ENCODE assay signal across 9 mouse cellular contexts in genomic region chr15:102510110-102510509, GRCm38 (mm10). TPM values are rescaled to one million over a fixed set of nuclear protein-coding genes. Genes with fewer than 3 reads are reported as not detected.
DNase-seq lines count a peak whose midpoint lies in the region; ATAC-seq lines count a peak whose summit lies in the region.
"Had no signal": no experiment of that assay in that cellular context is flagged by ENCODE, and none has a peak within 500 bp of the region (broad histone marks: within the 10 kb centered on the region; RNA-seq: fewer than 3 reads in every experiment).

No protein-coding gene starts in this region.

- peak overlapping the region; percentile 52 for H3K9ac ChIP-seq in lung, embryonic 16.5 days (ENCODE audit: low read length)
- peak overlapping the region; percentile 55 for H3K9ac ChIP-seq in hindbrain, embryonic 11.5 days (ENCODE audit: low read depth, low read length)

- H3K27me3 ChIP-seq in lung, embryonic 16.5 days (ENCODE audit: control insufficient read depth, insufficient read depth, low read depth, low read length) = no peaks in the 10 kb centered on the region
- H3K27me3 ChIP-seq in hindbrain, embryonic 11.5 days (ENCODE audit: control insufficient read depth, insufficient read depth, low read length) = no peaks in the 10 kb centered on the region

- WGBS in lung, embryonic 16.5 days = 6% methylated on average over 9 of the region's 9 CpGs
- 5% methylated on average over 9 of the region's 9 CpGs for WGBS in hindbrain, embryonic 11.5 days

- H3K9me3 ChIP-seq in lung, embryonic 16.5 days (ENCODE audit: control insufficient read depth, low read length) = no peaks in the 10 kb centered on the region
- H3K9me3 ChIP-seq in hindbrain, embryonic 11.5 days (ENCODE audit: control insufficient read depth, low read length) = no peaks in the 10 kb centered on the region

- intact Hi-C loops in gastrocnemius, postnatal 14 days (cut with DNase I; ENCODE audit: low total_unique reads) = no loop called here

- H3K4me1 ChIP-seq in lung, embryonic 16.5 days (replicated peaks; ENCODE audit: control insufficient read depth, insufficient read depth, low read length) = peaks cover 20% of the 10 kb centered on the region
- peaks cover 10% of the 10 kb centered on the region; the same call in 1 of the 2 replicates for H3K4me1 ChIP-seq in hindbrain, embryonic 11.5 days (replicated peaks; ENCODE audit: control insufficient read depth, insufficient read depth, low read length)

- peak overlapping the region; percentile 72 for H3K27ac ChIP-seq in lung, embryonic 16.5 days (ENCODE audit: low read length)
- peak overlapping the region; percentile 94 for H3K27ac ChIP-seq in hindbrain, embryonic 11.5 days (ENCODE audit: low read depth, low read length)

- peak; percentile 44 to 54 for DNase-seq in cerebellum, postnatal 10 days
- DNase-seq in cerebellum, postnatal 4 days (ENCODE audit: low spot score in 2 of 2) = no peak
- no peak for DNase-seq in lung, postnatal 10 days
- DNase-seq in hindbrain, embryonic 11.5 days (ENCODE audit: low spot score) = no peak
- no peak for DNase-seq in adrenal gland, postnatal 25 days
- no peak for DNase-seq in gastrocnemius, postnatal 14 days

- peak; percentile 66 for ATAC-seq in lung, embryonic 16.5 days (ENCODE audit: low read depth)
- ATAC-seq in hindbrain, embryonic 11.5 days (ENCODE audit: low FRiP score) = peak; percentile 54
- peak; percentile 4; the same call in 1 of the 2 replicates for ATAC-seq in megakaryocyte progenitor cell, adult 5-6 weeks (replicated peaks; ENCODE audit: poor library complexity)

- peak overlapping the region; percentile 94 for H3K4me2 ChIP-seq in lung, embryonic 16.5 days (ENCODE audit: low read depth, low read length)
- peak overlapping the region; percentile 66 for H3K4me2 ChIP-seq in hindbrain, embryonic 11.5 days (replicated peaks; ENCODE audit: low read depth, low read length)

- H3K4me3 ChIP-seq in lung, embryonic 16.5 days (ENCODE audit: low read length) = peak overlapping the region; percentile 65
- H3K4me3 ChIP-seq in hindbrain, embryonic 11.5 days (ENCODE audit: low read depth, low read length) = peak overlapping the region; percentile 51

- H3K36me3 ChIP-seq in lung, embryonic 16.5 days (ENCODE audit: control insufficient read depth, insufficient read depth, low read length) = no peaks in the 10 kb centered on the region
- H3K36me3 ChIP-seq in hindbrain, embryonic 11.5 days (ENCODE audit: control insufficient read depth, insufficient read depth, low read length) = no peaks in the 10 kb centered on the region

RNA-seq across cellular contexts. Expression of gene Gm10337, which starts 6.6 kb away (rescaled TPM):
- polyA plus RNA-seq in lung, embryonic 16.5 days (2015; fragmentation: Nextera tagmentation; extraction: Ambion mirVana) = not detected in 2 replicates
- polyA plus RNA-seq in hindbrain, embryonic 11.5 days (2014; fragmentation: Nextera tagmentation; extraction: Ambion mirVana) = 5.1 and 8.8 TPM in 2 replicates
- not detected in 2 replicates for total RNA-seq in megakaryocyte progenitor cell, adult 5-6 weeks (2015)
- total RNA-seq in megakaryocyte progenitor cell, adult 5-6 weeks (2017) = not detected in 2 replicates
- not detected in 2 replicates for total RNA-seq in adrenal gland, postnatal 25 days (2021)
- total RNA-seq in gastrocnemius, postnatal 14 days (2021) = not detected
- total RNA-seq: hematopoietic stem cell, adult 5-6 weeks had no signal

RNA-seq across cellular contexts. Expression of gene Map3k12, which starts 6.8 kb away (rescaled TPM):
- 12.5 and 13.2 TPM in 2 replicates for polyA plus RNA-seq in lung, embryonic 16.5 days (2015; fragmentation: Nextera tagmentation; extraction: Ambion mirVana)
- 21.2 and 23.8 TPM in 2 replicates for polyA plus RNA-seq in hindbrain, embryonic 11.5 days (2014; fragmentation: Nextera tagmentation; extraction: Ambion mirVana)
- 1.2 TPM in 1 of 2 replicates, not detected in the other for total RNA-seq in megakaryocyte progenitor cell, adult 5-6 weeks (2015)
- total RNA-seq in megakaryocyte progenitor cell, adult 5-6 weeks (2017) = 0.12 and 0.24 TPM in 2 replicates
- 8.1 and 12.0 TPM in 2 replicates for total RNA-seq in adrenal gland, postnatal 25 days (2021)
- total RNA-seq in gastrocnemius, postnatal 14 days (2021) = 1 to 10 TPM; 3.1 TPM

RNA-seq across cellular contexts. Expression of gene Tarbp2, which starts 7.9 kb away (rescaled TPM):
- polyA plus RNA-seq in lung, embryonic 16.5 days (2015; fragmentation: Nextera tagmentation; extraction: Ambion mirVana) = 73.4 and 77.0 TPM in 2 replicates
- polyA plus RNA-seq in hindbrain, embryonic 11.5 days (2014; fragmentation: Nextera tagmentation; extraction: Ambion mirVana) = 85.2 and 86.3 TPM in 2 replicates
- 13.1 and 17.4 TPM in 2 replicates for total RNA-seq in megakaryocyte progenitor cell, adult 5-6 weeks (2015)
- total RNA-seq in megakaryocyte progenitor cell, adult 5-6 weeks (2017) = 22.6 and 26.7 TPM in 2 replicates
- total RNA-seq in adrenal gland, postnatal 25 days (2021) = 42.4 and 48.9 TPM in 2 replicates
- total RNA-seq in gastrocnemius, postnatal 14 days (2021) = 10 to 100 TPM; 37.9 to 40.2 TPM

RNA-seq across cellular contexts. Expression of gene Npff, which starts 14.6 kb away (rescaled TPM):
- polyA plus RNA-seq in lung, embryonic 16.5 days (2015; fragmentation: Nextera tagmentation; extraction: Ambion mirVana) = 4.4 and 4.5 TPM in 2 replicates
- polyA plus RNA-seq in hindbrain, embryonic 11.5 days (2014; fragmentation: Nextera tagmentation; extraction: Ambion mirVana) = 2.6 and 2.7 TPM in 2 replicates
- total RNA-seq in megakaryocyte progenitor cell, adult 5-6 weeks (2015) = 7.2 and 8.9 TPM in 2 replicates
- 1.2 TPM in 1 of 2 replicates, not detected in the other for total RNA-seq in megakaryocyte progenitor cell, adult 5-6 weeks (2017)
- 3.4 and 6.6 TPM in 2 replicates for total RNA-seq in adrenal gland, postnatal 25 days (2021)
- total RNA-seq in gastrocnemius, postnatal 14 days (2021) = 1 to 10 TPM; 1.4 to 1.7 TPM

RNA-seq across cellular contexts. Expression of gene Pcbp2, which starts 39.8 kb away (rescaled TPM):
- 199 and 204 TPM in 2 replicates for polyA plus RNA-seq in lung, embryonic 16.5 days (2015; fragmentation: Nextera tagmentation; extraction: Ambion mirVana)
- 238 and 273 TPM in 2 replicates for polyA plus RNA-seq in hindbrain, embryonic 11.5 days (2014; fragmentation: Nextera tagmentation; extraction: Ambion mirVana)
- 946 and 973 TPM in 2 replicates for total RNA-seq in megakaryocyte progenitor cell, adult 5-6 weeks (2015)
- total RNA-seq in megakaryocyte progenitor cell, adult 5-6 weeks (2017) = 175 and 191 TPM in 2 replicates
- 747 and 809 TPM in 2 replicates for total RNA-seq in adrenal gland, postnatal 25 days (2021)
- 100 to 1,000 TPM; 382 to 414 TPM for total RNA-seq in gastrocnemius, postnatal 14 days (2021)

Comparison
In these comparisons a context has a peak if more than half of its experiments do, and no peak if none do; other contexts are left out.
1. DNase-seq: peak in cerebellum, postnatal 10 days (2 of 2); none in cerebellum, postnatal 4 days (0 of 2), lung, postnatal 10 days (single experiment), hindbrain, embryonic 11.5 days (single experiment), adrenal gland, postnatal 25 days (single experiment) and gastrocnemius, postnatal 14 days (single experiment).
2. ATAC-seq: peak in every context shown above with its lines; median percentile 66 in lung, embryonic 16.5 days; 54 in hindbrain, embryonic 11.5 days; 4 in megakaryocyte progenitor cell, adult 5-6 weeks.